Mouse (Mus musculus) cerebellum, postnatal 4 days (tissue): ENCODE measurements around the gene Qtrt2.

Experiments
- DNase-seq, 2 experiments: peaks; one replicate each; pipeline ENCODE4 v3.0.0; 2022; ENCODE audit warnings: low spot score in 2 of 2, mixed read lengths in 1 of 2

Qtrt2 gene

GRCm38 (mm10) chr16:43818404-43818803 lies 108.2 kb downstream of the Qtrt2 start:
- DNase-seq = no peak

GRCm38 (mm10) chr16:43816321-43816720 lies 110.3 kb downstream of the Qtrt2 start:
- DNase-seq = no peak

- peak in 1 of 2 experiments; percentile 25 for DNase-seq
Measured at GRCm38 (mm10) chr16:43814644-43815043, 112.0 kb downstream of the Qtrt2 start.
